Mouse (Mus musculus) bone marrow, adult 2 months (tissue): ENCODE measurements around the gene Dhx36.

Experiments
- CTCF ChIP-seq: fragments of 200-500 bp; IDR thresholded peaks from 2 replicates; pipeline ENCODE4 v1.5.1; 2011; ENCODE audit warnings: low read length, control low read depth; ENCODE audit not compliant: control insufficient read depth, insufficient read depth
- POLR2A ChIP-seq: fragments of 200-500 bp; IDR thresholded peaks from 2 replicates; pipeline ENCODE4 v1.6.1; 2011; ENCODE audit warnings: low read depth, mild to moderate bottlenecking, control low read depth, low read length, borderline replicate concordance; ENCODE audit not compliant: control insufficient read depth

DNA sequence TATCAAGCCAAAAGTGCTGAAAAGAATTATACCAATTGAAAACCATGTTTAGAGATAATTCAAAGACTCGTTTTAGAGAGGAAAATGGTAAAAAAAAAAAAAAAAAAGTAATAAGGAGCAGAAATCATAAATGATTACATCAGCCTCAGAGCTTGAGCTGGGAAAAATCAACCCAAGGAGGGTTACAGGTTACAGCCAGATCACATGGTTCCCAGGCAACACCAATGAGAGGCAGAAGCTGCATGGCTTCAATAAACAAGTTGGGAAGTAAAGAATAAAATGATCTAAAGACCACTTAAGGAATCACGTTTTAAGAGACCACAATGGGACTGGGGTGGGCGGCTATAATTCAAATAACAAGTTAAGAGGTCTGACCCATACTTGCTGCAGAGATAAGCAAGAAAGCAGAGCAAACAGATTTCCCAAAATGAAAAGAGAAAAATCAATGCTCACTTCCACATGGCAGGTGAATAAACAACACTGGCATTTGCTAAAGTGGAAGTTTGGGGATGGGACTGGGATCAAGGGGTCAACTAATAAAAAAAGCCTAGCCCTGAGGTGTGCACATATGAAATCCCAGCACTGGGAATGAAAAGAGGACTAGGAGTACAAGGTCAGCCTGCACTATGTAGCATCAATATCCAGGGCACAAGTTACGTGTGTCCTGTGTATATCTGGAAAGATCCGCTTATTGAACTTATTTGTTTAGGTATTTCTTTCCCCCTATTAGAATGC lies 1.5 kb downstream of the Dhx36 start:
- no peak for TF ChIP-seq CTCF
- TF ChIP-seq POLR2A: no peak
